Mouse (Mus musculus): ENCODE results near the gene Pmpcb. TPM values are rescaled to one million over a fixed set of nuclear protein-coding genes. Genes with fewer than 3 reads are reported as not detected.

Gene Pmpcb
- polyA plus RNA-seq, 1 experiment from 2014 or later, result 108 TPM

DNA sequence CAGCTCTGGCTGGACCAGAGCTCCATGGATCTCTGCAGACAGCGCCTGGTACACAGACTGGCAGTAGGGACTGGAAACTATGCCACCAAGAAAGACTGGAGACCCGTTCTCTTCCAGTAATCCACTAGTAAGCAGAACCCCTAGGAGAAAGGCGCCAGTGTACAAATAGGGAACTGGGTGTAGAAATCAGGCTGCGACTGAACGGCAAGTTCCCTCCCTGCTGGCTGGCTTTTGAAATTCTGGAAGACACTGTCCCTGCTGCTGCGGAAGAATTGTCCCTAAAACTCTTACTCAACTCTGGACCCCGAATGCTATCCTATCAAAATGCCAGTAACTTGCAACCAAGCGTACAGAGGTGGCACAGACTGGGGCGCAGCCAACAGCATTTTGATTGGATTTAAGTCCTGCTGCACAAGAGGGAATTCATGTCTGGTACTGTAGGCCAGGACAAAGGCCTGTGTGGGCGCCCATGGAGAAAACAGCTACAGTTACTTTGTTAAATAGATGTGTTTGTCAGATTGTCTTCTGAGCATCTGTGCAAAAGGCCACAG lies 19.7 kb upstream of the Pmpcb start:
- no peak for DNase-seq (ENCODE audit: low spot score)
- no peak overlapping the region for H3K4me2 ChIP-seq (ENCODE audit: low read depth, low read length)
- no peaks in the 10 kb centered on the region for H3K9me3 ChIP-seq (replicated peaks; ENCODE audit: control insufficient read depth, low read length)
- H3K9ac ChIP-seq (replicated peaks; ENCODE audit: low read length), result no peak overlapping the region
- H3K4me1 ChIP-seq (ENCODE audit: control insufficient read depth, insufficient read depth, low read length), result no peaks in the 10 kb centered on the region
- ATAC-seq (replicated peaks; ENCODE audit: insufficient number of reproducible peaks, low FRiP score, low TSS enrichment, low read depth), result no peak
- no peaks in the 10 kb centered on the region for H3K36me3 ChIP-seq (replicated peaks; ENCODE audit: control insufficient read depth, insufficient read depth, low read depth, low read length)
- H3K27me3 ChIP-seq (ENCODE audit: control insufficient read depth, insufficient read depth, low read length), result no peaks in the 10 kb centered on the region
- 89% methylated on average over 10 of the region's 10 CpGs for WGBS
- H3K4me3 ChIP-seq (ENCODE audit: low read depth, low read length), result no peak overlapping the region
- H3K27ac ChIP-seq (replicated peaks; ENCODE audit: low read depth, low read length), result no peak overlapping the region

DNA sequence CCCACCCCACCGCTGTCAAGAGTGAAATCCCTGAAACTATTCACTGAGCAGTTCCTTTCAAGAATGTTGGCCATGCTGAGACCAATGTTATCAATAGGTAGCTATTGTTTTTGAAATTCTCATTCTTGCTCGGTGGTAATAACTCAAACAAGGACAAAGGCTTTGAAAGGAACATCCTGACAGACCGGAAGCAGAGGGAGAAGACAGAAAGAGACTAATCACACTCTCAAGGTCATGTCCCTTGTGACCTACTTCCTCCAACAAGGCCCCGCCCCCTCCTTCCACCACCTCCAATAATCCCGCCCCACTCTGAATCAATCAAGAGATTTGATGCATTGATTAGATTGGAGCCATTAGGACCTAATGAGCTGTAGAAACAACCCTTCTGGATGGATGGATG lies 18.4 kb upstream of the Pmpcb start:
- no peaks in the 10 kb centered on the region for H3K36me3 ChIP-seq (replicated peaks; ENCODE audit: control insufficient read depth, insufficient read depth, low read depth, low read length)
- H3K4me2 ChIP-seq (ENCODE audit: low read depth, low read length), result no peak overlapping the region
- no peaks in the 10 kb centered on the region for H3K9me3 ChIP-seq (replicated peaks; ENCODE audit: control insufficient read depth, low read length)
- H3K4me1 ChIP-seq (ENCODE audit: control insufficient read depth, insufficient read depth, low read length), result no peaks in the 10 kb centered on the region
- H3K27ac ChIP-seq (replicated peaks; ENCODE audit: low read depth, low read length), result no peak overlapping the region
- 81% methylated on average over 5 of the region's 5 CpGs for WGBS
- no peak for ATAC-seq (replicated peaks; ENCODE audit: insufficient number of reproducible peaks, low FRiP score, low TSS enrichment, low read depth)
- no peak for DNase-seq (ENCODE audit: low spot score)
- no peaks in the 10 kb centered on the region for H3K27me3 ChIP-seq (ENCODE audit: control insufficient read depth, insufficient read depth, low read length)
- H3K4me3 ChIP-seq (ENCODE audit: low read depth, low read length), result no peak overlapping the region
- H3K9ac ChIP-seq (replicated peaks; ENCODE audit: low read length), result no peak overlapping the region

DNA sequence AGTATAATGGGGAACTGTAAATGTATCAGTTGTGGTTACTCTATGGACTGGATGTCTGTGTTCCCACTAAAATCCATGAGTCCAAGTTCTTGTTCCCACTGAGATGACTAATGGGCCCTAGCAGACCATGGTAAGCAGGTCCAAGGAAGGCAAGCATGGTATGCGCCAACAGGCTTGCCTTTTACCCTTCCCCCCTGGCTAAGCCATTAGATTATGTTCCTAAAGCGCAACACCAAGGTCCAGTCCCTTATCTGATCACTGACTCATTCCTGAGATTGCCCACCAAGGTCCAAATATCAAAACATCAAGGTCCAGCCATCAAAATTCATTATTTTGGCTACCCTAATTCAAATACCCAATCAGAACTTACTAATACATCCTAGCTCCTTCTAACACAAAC lies 17.7 kb upstream of the Pmpcb start:
- 83% methylated on average over 2 of the region's 2 CpGs for WGBS
- ATAC-seq (replicated peaks; ENCODE audit: insufficient number of reproducible peaks, low FRiP score, low TSS enrichment, low read depth) (no peak), DNase-seq (ENCODE audit: low spot score) (no peak)
- no peaks in the 10 kb centered on the region for H3K4me1 ChIP-seq (ENCODE audit: control insufficient read depth, insufficient read depth, low read length)
- no peak overlapping the region for H3K4me2 ChIP-seq (ENCODE audit: low read depth, low read length)
- H3K9me3 ChIP-seq (replicated peaks; ENCODE audit: control insufficient read depth, low read length), result no peaks in the 10 kb centered on the region
- H3K27ac ChIP-seq (replicated peaks; ENCODE audit: low read depth, low read length), result no peak overlapping the region
- no peaks in the 10 kb centered on the region for H3K36me3 ChIP-seq (replicated peaks; ENCODE audit: control insufficient read depth, insufficient read depth, low read depth, low read length)
- no peak overlapping the region for H3K9ac ChIP-seq (replicated peaks; ENCODE audit: low read length)
- H3K4me3 ChIP-seq (ENCODE audit: low read depth, low read length), result no peak overlapping the region
- H3K27me3 ChIP-seq (ENCODE audit: control insufficient read depth, insufficient read depth, low read length), result no peaks in the 10 kb centered on the region

DNA sequence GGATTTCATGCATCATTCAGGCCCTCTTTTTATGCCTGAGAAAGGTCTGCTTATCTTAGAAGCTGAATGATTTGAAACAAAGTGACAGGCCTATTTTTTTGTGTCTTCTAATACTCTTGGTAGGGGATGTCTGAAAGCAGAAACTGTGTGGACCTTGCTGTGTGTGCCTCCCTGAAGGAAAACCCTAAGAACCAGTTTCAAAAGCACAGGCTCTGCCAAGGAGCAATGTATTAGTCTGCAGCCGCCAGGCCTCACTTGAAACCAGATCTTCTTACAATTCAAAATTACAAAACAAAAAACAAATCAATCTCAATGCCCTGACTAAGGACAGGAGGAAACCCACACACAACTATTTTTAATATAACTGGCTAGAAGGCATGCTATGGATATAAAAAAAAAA lies 12.5 kb upstream of the Pmpcb start:
- Histone ChIP-seq H3K9me3 (replicated peaks; ENCODE audit: control insufficient read depth, low read length) (no peaks in the 10 kb centered on the region), H3K27me3 (ENCODE audit: control insufficient read depth, insufficient read depth, low read length) (no peaks in the 10 kb centered on the region), H3K4me2 (ENCODE audit: low read depth, low read length) (no peak overlapping the region), H3K36me3 (replicated peaks; ENCODE audit: control insufficient read depth, insufficient read depth, low read depth, low read length) (no peaks in the 10 kb centered on the region), H3K4me3 (ENCODE audit: low read depth, low read length) (no peak overlapping the region), H3K27ac (replicated peaks; ENCODE audit: low read depth, low read length) (no peak overlapping the region; the same call in 1 of the 2 replicates), H3K9ac (replicated peaks; ENCODE audit: low read length) (no peak overlapping the region), H3K4me1 (ENCODE audit: control insufficient read depth, insufficient read depth, low read length) (no peaks in the 10 kb centered on the region)
- DNase-seq (ENCODE audit: low spot score), result no peak
- ATAC-seq (replicated peaks; ENCODE audit: insufficient number of reproducible peaks, low FRiP score, low TSS enrichment, low read depth), result no peak
- 53% methylated on average over 1 of the region's 1 CpGs for WGBS

DNA sequence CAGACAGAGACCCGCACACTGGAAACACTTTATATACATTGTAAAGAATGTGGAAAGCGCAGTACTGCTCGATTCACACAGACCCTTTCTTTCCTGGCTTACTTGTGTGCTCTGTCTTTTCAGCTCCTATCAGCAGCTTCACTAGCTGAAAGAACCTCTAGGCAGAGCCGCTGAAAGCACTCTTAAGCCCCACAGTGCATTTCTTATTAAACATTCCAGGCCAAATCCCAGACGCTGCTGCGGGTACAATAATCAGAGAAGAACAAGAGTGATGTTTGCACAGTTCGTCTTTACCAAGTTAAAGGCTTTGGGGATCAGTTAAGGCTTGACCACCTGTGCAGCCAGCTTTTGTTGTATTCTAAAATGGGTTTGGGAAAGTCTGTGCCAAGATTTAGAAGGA lies 12.1 kb upstream of the Pmpcb start:
- Histone ChIP-seq H3K9ac (replicated peaks; ENCODE audit: low read length) (no peak overlapping the region), H3K9me3 (replicated peaks; ENCODE audit: control insufficient read depth, low read length) (no peaks in the 10 kb centered on the region), H3K36me3 (replicated peaks; ENCODE audit: control insufficient read depth, insufficient read depth, low read depth, low read length) (no peaks in the 10 kb centered on the region), H3K4me2 (ENCODE audit: low read depth, low read length) (no peak overlapping the region), H3K27me3 (ENCODE audit: control insufficient read depth, insufficient read depth, low read length) (no peaks in the 10 kb centered on the region), H3K27ac (replicated peaks; ENCODE audit: low read depth, low read length) (no peak overlapping the region), H3K4me1 (ENCODE audit: control insufficient read depth, insufficient read depth, low read length) (no peaks in the 10 kb centered on the region), H3K4me3 (ENCODE audit: low read depth, low read length) (no peak overlapping the region)
- WGBS, result 47% methylated on average over 7 of the region's 7 CpGs
- ATAC-seq (replicated peaks; ENCODE audit: insufficient number of reproducible peaks, low FRiP score, low TSS enrichment, low read depth) (no peak), DNase-seq (ENCODE audit: low spot score) (peak; percentile 43)

DNA sequence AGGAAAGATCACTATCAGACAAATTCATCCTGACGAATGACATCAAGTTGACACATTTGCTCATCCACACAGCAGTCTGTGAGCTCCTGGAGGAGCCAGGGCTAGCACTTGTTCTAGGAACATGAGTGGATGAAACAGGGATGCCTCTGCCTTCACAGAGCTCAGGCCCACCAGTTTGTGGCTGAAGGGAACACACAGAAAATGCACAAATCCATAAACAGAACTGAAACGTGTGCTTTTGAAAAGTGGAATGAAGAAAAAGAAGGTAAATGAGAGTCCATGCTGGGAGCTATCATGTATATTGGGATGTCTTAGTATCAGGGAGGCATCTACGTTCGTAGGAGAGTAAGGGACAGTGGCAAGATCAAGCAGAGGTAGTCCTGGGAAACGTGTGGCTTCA lies 7.8 kb upstream of the Pmpcb start:
- Histone ChIP-seq H3K4me3 (ENCODE audit: low read depth, low read length) (no peak overlapping the region), H3K4me1 (ENCODE audit: control insufficient read depth, insufficient read depth, low read length) (no peaks in the 10 kb centered on the region), H3K36me3 (replicated peaks; ENCODE audit: control insufficient read depth, insufficient read depth, low read depth, low read length) (no peaks in the 10 kb centered on the region), H3K27ac (replicated peaks; ENCODE audit: low read depth, low read length) (no peak overlapping the region), H3K9ac (replicated peaks; ENCODE audit: low read length) (no peak overlapping the region), H3K4me2 (ENCODE audit: low read depth, low read length) (no peak overlapping the region), H3K27me3 (ENCODE audit: control insufficient read depth, insufficient read depth, low read length) (no peaks in the 10 kb centered on the region), H3K9me3 (replicated peaks; ENCODE audit: control insufficient read depth, low read length) (no peaks in the 10 kb centered on the region)
- WGBS, result 80% methylated on average over 5 of the region's 5 CpGs
- DNase-seq (ENCODE audit: low spot score), result no peak
- no peak for ATAC-seq (replicated peaks; ENCODE audit: insufficient number of reproducible peaks, low FRiP score, low TSS enrichment, low read depth)

DNA sequence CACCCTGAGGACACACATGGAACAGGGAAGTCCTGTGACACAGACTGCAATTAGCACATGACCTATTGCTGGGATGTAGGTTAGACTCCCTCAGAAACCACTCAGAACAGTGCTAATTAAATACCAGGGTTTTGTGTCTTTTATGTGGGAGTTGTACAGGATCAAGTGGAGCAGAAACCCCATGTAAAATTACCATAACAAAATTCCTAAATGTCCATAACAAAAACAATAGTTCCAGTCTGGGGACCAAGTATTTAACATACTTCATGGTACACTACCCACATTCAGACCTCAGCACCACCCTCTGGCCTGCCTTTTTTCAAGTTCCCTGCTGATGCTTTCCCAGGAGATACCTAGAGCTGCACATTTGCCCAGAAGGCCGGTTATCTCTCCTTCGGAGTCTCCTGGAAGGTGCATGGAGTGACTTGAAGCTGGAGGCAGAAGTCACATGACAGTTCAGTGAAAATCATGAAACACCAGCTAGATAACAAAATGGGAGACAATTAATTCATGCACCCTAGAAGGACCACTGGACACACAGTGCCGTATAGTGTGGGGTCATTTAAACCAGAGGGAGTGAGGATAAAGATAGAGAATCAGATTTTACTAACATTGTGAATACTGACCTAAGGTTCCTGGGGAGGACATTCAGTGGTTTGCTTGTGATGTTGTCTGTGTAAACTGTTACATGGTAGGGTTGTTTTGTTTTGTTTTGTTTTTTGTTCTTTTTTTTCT lies 4.6 kb upstream of the Pmpcb start:
- Histone ChIP-seq H3K9me3 (replicated peaks; ENCODE audit: control insufficient read depth, low read length) (no peaks in the 10 kb centered on the region), H3K9ac (replicated peaks; ENCODE audit: low read length) (no peak overlapping the region), H3K27ac (replicated peaks; ENCODE audit: low read depth, low read length) (peak overlapping the region; percentile 7; the same call in 1 of the 2 replicates), H3K4me3 (ENCODE audit: low read depth, low read length) (no peak overlapping the region), H3K27me3 (ENCODE audit: control insufficient read depth, insufficient read depth, low read length) (no peaks in the 10 kb centered on the region), H3K36me3 (replicated peaks; ENCODE audit: control insufficient read depth, insufficient read depth, low read depth, low read length) (no peaks in the 10 kb centered on the region), H3K4me1 (ENCODE audit: control insufficient read depth, insufficient read depth, low read length) (no peaks in the 10 kb centered on the region), H3K4me2 (ENCODE audit: low read depth, low read length) (no peak overlapping the region)
- ATAC-seq (replicated peaks; ENCODE audit: insufficient number of reproducible peaks, low FRiP score, low TSS enrichment, low read depth), result no peak; the same call in 1 of the 2 replicates
- 76% methylated on average over 3 of the region's 3 CpGs for WGBS
- DNase-seq (ENCODE audit: low spot score), result no peak

DNA sequence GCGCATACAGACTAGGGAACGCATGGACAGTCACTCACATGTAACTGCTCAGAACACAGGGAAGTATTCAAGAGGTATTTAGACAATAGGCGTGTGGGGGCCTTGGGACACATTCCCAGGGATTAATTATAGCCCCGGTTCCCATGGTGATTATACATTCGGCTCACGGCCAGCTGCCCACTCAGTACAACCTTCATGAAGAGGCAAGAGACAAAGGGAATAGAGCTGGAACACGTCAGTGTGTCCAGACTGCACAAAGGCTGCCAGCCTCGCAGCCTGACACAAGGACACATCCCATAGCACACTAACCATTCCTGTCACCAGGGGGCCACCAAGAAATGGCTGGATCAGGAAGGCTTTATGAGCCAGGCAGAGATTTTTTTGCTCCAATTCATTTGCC lies 4.0 kb upstream of the Pmpcb start:
- WGBS, result 37% methylated on average over 8 of the region's 8 CpGs
- Histone ChIP-seq H3K36me3 (replicated peaks; ENCODE audit: control insufficient read depth, insufficient read depth, low read depth, low read length) (no peaks in the 10 kb centered on the region), H3K4me1 (ENCODE audit: control insufficient read depth, insufficient read depth, low read length) (peaks cover 2% of the 10 kb centered on the region; the same call in 1 of the 2 replicates), H3K27me3 (ENCODE audit: control insufficient read depth, insufficient read depth, low read length) (no peaks in the 10 kb centered on the region), H3K9ac (replicated peaks; ENCODE audit: low read length) (no peak overlapping the region), H3K27ac (replicated peaks; ENCODE audit: low read depth, low read length) (peak overlapping the region; percentile 7; the same call in 1 of the 2 replicates), H3K4me2 (ENCODE audit: low read depth, low read length) (no peak overlapping the region), H3K4me3 (ENCODE audit: low read depth, low read length) (no peak overlapping the region), H3K9me3 (replicated peaks; ENCODE audit: control insufficient read depth, low read length) (no peaks in the 10 kb centered on the region)
- peak; percentile 73 for DNase-seq (ENCODE audit: low spot score)
- peak; percentile 91 for ATAC-seq (replicated peaks; ENCODE audit: insufficient number of reproducible peaks, low FRiP score, low TSS enrichment, low read depth)
